Mouse (Mus musculus): ENCODE measurements around the gene Camk1d. TPM values are rescaled to one million over a fixed set of nuclear protein-coding genes. Genes with fewer than 3 reads are reported as not detected.
"Not testable (repeated sequence)": the region's sequence is repeated elsewhere in the genome, so short reads cannot be mapped to it uniquely, and the experiment has no call there.

The Camk1d gene
- total RNA-seq, 2 experiments from 2014 or later, result 0.96 to 2.0 TPM

DNA sequence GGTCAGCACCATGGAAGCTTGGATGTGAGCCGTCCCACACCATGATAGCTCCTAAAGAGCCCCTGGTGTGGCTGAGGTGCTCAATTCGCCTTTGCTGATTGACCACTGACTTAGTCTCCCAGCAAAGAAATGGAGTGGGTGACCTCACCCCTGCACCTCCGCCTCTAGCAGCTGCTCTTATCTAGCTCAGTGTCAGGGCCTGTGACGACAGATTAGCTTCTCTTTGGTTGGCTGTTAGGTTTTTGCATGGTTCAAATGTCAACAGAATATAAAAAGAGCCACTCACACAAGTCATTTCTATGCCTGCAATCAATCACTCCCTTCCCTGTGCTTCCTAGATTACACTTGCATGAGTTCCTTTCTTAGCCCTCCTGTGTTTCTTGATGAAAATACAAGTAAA is 89.9 kb downstream of the Camk1d start:
- intact Hi-C loops (cut with DNase I), result no loop called here
- DNase-seq, result no peak

DNA sequence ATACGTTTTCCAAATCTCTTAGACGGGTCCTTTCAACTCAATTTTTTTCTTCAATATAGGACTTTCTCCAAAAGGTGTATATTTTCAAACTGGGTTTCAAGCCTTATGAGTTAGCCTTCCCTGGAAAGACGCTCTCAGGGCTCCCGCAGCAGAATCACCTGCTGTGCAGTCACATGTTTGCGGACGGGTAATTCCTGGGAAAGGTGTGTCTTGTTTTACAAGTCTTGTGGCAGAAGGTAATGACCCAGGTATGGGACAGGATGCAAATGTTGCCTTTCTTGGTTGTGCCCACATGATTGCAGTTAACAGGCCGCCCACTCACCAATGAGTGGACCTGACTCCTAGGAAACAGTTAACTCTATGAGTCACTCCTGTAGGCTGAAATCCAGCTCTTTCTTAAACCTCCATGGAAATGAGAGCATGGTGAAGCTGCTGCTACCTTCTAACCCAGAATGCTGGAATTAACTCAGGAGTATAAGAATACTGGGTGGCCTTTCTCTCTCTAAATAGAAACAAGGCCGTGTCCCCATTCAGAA is 95.9 kb downstream of the Camk1d start:
- intact Hi-C loops (cut with DNase I), result no loop called here
- DNase-seq, result no peak

DNA sequence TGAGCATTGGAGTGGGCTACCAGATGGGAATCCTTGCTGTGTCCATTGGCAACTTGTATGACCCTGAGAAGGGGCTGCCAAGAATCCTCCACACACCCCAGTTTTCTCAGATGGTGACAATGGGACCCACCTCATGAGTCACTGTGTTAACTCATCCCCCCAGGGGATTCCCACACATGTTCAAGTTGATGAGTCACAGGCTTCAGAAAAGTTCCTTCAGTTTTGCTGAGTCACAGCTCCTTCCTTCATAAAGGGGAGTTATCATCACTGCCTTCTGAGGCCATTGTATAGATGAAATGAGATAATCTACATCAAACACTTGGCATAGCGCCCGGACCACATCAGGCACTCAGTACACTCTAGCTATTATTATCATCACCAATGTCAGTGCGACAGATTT is 99.4 kb downstream of the Camk1d start:
- peak in 1 of 2 experiments; percentile 32 for DNase-seq
- intact Hi-C loops (cut with DNase I), result no loop called here

DNA sequence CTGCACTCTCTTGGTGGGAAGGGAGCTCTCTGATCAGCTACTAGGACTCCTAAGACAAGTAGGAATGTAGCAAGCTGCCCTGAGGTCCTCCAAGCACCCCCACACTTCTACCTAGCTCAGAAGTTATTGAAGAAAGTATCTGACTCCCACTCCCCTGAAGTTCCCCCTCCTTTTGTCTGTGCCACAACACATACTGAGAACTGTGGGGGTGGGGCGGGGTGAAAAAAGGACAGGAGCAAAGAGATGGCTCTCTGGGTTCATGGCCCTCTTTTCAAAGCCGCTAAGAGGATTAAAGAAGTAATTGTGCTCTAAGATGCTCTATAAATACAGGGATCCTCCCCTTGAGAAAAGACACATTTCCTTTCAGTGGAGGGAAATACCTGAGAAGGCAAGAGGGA is 100.0 kb downstream of the Camk1d start:
- DNase-seq, result no peak
- intact Hi-C loops (cut with DNase I), result no loop called here

DNA sequence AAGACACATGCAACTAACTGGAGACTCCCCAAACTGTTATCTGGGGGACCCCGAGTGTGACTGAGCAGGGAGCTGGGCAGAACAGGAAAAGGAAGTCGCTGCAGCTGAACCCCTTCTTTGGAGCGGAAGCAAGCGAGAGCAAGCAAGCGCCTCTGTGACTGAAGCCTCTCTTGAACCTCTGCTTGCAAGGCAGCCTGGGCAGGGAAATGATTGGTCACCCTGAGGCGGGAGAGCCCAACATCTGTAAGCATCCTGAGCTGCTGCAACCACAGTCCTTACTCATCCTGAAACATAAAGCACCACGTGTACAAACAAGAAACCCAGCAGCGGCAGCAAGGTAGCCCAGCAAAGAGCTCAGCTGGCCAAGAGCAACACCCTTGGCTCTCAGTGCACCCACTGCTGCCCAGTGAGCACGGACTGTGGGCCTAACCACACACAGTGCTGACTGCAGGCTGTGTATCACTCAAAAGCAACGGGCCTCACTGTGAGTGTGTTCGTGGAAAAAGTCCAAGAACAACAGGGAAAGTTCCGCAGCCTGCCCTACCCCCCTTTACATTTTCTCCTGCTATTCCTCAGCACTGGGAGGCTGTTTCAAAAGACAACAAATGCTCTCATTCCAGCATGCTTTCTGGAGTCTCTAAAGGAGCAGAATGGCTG is 100.5 kb downstream of the Camk1d start:
- intact Hi-C loops (cut with DNase I), result no loop called here

DNA sequence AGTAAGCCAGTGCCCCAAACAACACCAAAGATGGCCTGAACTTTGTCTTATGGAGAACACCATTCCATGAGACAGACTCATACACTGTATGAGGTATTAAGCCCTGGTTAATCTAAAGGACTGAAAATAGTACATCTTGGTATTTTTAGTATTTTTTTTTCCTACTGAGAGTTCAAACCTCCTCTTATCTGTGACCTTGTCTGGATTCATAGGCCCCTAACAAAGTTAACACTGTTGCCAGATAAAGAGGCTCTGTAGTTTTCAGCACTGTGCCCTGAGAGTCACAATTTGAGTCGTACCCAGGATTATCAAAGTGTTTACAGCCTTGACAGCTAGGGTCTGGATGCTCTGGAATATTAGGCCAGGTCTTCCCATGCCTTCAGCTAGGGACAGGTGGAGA is 102.7 kb downstream of the Camk1d start:
- intact Hi-C loops (cut with DNase I), result no loop called here
- no peak for DNase-seq

More for the DNA sequence above, 100.5 kb downstream of the Camk1d start:
- no peak for DNase-seq

DNA sequence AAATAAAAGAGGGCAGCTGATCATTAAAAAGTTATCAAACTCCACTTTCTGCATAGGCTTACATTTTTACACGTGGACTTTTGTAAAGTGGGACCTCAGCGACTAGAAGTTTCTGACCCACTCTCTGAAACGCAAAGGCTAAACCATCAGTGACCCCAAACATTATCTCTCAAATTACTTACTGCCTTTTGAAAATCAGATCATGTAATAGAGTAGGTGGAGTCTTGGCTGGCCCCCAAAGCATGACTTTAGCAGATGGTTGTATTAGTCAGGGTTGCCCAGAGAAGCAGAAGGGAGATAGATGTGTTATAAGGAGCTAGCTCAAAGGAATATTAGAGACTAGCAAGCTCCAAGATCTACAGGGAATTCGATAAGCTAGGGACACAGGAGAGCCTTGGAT is 103.8 kb downstream of the Camk1d start:
- DNase-seq, result peak in 1 of 2 experiments; percentile 39
- intact Hi-C loops (cut with DNase I), result no loop called here

DNA sequence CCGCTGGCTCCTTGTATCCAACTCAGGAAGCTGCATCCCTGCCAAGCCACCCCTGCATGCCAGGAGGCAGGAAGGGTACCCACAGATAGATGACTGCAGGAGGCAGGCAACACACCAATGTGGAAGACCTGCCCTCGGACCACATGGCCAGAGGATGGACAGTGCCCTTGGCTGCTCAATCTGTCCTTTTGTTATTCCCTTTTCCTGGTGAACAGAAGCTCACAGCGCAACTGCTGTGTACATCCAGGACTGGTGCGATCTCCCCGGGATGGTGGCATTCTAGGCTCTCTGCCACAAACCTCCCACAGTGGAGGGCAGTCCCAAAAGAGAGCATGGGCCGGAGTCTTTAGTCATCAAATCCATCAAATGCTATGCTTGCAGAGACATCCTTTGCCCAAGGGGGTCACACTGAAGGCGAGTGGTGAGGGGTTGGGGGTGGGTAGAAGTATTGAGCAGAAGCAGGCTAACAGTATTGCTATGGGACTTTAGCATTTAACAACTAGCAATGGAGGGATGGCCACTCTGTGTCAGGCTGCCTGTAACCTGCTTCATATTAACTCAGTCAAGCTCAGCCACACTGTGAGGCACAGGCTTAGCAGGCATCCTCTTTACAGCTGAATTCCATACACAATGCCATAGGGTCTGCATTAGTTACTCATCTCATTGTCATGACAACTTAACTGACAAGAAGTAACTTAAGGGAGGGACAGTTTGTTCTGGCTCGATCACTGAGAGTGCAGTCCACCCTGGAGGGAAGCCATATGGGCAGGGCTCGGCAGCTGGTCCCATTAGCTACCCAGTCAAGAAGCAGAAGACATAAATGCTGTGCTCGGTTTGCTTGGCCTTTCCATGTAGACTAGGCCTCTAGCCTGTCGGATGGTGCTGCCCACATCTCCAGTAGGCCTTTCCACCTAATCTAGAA is 106.1 kb downstream of the Camk1d start:
- DNase-seq, result no peak
- intact Hi-C loops (cut with DNase I), result no loop called here

DNA sequence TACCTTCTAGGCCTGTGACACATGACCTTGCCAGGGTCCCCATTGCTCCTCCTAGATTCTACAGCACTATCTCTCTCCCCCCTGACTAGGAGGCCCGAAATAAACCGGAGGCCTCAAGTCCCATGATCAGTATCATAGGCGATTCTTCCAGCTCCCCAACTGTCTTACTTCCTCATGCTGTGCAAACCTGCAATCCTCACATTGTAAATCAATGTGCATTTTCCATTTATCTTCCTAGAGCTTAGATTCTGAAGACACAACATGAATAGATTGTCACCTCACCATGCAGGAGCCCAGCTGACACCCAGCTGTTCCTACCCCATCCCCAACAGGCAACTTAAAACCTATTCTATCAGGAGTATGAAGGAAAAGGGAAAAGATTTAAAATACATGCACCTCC is 108.5 kb downstream of the Camk1d start:
- DNase-seq, result no peak

DNA sequence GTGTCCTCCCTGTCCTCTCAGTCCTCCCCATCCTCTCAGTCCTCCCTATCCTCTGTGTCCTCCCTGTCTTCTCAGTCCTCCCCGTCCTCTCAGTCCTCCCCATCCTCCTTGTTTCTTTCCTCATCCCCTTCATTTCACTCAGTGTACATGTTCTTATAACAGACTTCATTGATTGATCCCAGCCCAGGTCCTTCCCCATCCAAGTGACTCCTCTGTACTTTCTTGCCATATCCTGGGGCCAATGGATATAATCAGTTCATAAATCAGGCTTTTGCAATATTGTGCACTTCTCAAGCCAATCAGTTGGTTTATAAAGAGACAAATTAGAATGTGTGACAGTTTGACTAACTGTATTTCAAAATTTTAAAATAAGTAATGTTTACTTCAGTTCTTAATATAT is 112.3 kb downstream of the Camk1d start:
- intact Hi-C loops (cut with DNase I), result no loop called here
- DNase-seq, result no peak

More for the DNA sequence above, 108.5 kb downstream of the Camk1d start:
- intact Hi-C loops (cut with DNase I), result no loop called here

DNA sequence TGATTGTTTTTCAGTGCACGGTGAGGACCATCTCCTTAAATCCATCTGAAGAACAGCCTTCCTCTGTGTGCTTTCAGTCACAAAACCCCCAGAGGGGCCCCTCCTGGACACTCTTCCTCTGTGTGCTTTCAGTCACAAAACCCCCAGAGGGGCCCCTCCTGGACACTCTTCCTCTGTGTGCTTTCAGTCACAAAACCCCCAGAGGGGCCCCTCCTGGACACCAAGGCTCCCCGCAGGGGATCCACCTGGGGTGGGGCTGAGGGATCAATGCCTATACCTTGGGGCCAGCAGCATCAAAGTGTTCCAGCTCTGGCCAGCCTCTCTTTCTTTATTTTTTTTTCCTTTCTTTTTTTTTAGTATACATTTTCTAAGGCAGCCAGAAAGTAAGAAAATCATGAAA is 113.1 kb downstream of the Camk1d start:
- DNase-seq; intact Hi-C loops (cut with DNase I): not testable (repeated sequence)

DNA sequence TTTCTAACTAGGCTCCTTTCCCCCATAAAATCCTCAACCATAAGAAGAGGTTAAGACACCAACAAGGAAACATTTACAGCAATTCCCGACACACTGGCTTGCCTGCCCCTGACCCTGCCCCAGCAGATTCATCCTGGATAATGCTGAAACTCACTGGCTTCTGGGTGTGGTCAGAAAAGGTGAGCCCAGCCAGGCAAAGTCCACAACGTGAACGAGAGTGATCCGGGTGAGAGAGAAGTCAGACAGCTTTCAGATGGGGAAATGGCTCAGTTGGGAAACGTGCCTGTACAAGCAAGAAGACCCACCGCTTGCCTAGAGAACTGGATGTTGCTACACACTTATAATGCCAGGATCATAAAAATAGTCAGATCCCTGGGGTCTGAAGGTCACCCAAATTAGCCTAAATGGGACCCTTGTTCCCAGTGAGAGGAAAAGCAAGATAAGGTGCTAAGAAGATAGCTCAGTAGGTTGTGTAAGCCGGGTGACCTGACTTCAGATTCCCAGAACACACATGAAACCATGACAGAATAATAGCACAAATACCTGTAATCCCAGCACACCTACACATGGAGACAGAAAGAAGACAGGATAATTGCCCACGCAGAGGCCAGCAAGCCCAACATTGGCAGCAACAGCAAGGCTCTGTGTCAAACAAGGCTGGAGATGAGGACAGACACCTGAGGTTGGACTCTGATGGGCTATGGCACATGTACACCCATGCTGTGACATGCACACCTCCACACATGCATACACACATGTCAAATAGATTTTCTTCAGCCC is 113.9 kb downstream of the Camk1d start:
- DNase-seq, result no peak
- intact Hi-C loops (cut with DNase I), result no loop called here

DNA sequence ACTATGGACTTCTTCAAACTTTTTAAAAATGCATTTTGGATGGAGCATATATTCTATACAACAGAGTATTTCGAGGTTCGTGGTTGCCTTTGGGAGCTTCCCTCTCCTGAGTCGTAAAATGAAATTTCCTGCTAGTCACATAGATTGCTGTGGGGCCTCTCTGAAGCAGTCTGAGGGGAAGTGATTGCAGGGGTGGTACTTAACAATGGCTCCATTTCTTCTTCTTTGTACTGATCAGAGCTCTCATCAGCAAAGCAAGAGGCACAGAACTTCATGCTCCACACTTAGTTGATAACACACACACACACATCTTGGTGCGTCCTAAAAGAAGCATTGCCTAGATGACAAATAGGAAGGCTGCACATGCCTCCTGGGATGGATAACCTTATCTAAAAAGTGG is 114.6 kb downstream of the Camk1d start:
- intact Hi-C loops (cut with DNase I), result no loop called here
- no peak for DNase-seq

DNA sequence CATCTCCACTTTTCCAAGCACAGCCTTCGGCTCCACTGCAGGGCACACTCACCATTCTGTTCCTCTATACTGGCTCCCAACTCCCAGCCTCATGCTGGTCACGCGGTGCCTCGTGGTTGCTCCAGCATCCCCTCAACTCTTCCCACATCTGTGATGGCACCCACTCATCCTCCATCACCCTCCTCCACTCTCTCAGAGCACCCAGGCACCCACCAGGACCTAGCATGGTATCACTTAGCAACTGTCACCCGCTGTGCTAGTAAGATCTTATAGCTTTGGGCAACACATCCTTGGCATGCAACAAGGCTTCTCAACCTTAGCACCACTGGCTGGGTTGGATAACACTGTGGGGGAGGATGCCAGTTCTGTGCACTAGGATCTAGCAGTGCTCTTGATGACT is 115.8 kb downstream of the Camk1d start:
- intact Hi-C loops (cut with DNase I), result no loop called here
- DNase-seq, result no peak

DNA sequence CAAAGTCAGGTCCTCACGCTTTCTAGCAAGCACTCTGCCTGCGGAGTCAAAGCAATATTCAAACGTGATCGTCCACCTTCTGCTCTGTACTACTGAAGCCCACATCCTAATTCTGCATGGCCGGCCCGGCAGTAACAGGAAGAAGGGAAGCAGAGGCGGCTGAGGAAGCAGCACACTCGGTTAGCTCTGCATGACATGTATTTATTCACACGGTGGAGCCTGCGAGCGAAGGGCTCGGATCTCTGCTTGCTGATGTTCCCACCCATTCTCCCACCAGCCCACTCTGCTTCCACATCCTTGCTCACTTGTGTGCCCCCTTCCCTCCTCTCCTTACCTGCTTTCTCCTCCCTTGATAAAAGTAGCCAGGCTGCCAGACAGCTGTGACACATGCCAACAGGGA is 117.4 kb downstream of the Camk1d start:
- intact Hi-C loops (cut with DNase I), result no loop called here
- no peak for DNase-seq

DNA sequence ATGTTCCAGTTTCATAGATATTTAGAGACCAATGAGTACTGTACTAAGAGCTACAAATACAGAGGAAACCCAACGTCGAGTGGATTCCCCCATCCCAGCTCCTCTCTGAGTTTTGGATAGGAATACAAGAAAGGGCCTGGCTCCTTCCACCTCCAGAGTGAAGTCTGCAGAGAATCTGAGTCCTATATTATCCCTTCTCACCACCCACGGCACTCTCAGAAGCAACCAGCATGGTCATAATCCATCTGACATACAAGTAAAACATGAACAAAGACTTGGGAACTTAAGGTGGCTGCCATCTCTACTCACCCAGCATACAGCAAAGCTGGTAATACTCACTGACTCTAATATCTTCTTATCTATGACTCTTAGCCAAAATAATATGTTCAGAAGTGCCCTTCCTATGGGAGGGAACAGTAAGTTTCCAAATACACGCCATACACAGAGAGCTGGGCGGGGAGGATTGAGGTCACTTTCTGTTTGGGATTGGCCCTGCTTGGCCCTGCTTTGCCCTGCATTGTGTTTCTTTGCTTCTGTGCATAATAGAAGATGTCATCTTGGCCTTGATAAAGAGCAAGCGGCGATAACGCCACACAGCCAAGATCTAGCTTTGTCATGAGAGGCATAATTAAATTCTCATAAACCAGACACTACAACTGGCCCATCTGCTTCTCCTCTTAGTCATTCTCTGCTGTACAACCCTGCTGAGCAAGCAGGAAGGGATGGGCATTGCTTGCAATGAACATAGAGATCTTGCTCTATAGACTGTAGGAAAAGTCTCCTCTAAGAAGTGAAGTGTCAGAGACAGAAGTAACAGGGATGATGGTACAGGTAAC is 118.7 kb downstream of the Camk1d start:
- DNase-seq, result no peak
- intact Hi-C loops (cut with DNase I), result no loop called here

DNA sequence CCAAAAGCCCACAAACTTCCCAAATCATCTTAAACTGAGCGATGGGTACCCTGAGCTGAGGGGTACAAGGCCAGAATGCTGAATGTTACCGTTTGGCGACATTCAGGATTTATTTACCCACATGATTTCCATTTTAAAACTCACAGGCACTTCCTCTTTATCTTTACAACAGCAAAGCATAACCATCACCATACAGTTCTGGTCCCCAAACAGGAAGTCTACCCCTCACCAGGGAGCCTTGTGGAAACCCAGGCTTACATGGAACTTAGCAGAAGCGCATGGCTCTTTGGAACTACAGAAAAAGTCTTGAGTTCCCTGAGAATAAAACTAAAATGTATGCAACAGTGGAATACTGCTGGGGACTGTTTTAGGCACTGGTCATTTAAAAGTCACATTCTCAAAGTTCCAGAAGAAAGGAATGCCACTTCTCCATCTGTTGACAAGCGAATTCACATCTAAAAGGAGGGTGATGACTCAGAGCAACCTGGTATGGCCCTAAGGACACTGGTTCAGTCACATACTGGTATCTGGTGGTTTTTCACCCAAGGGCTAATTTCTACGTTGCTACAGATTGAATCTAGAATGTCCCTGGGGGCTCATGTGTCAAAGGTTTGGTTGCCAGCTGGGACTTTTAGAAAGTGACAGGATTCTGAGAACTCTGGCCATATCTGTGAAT is 121.7 kb downstream of the Camk1d start:
- no peak for DNase-seq
- intact Hi-C loops (cut with DNase I), result no loop called here

DNA sequence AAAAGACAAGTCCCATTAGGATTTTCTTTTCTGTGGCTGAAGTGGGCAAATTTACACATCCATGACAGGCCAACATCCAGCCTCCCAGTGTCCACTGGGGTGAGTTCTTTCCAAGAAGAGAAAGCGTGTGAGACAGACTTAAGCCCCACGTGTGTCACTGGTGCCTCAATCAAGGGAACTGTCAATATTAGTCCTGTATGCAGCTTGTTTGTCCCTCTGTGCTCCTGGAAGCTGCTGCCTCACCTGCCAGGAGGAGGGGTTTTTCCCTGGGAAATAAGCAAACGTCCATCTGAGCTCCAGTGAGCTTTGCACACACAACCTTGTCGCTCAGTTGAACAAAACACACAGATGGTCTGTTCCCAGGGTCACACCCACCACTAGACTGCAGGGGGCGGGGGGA is 124.2 kb downstream of the Camk1d start:
- no peak for DNase-seq
- intact Hi-C loops (cut with DNase I), result no loop called here

DNA sequence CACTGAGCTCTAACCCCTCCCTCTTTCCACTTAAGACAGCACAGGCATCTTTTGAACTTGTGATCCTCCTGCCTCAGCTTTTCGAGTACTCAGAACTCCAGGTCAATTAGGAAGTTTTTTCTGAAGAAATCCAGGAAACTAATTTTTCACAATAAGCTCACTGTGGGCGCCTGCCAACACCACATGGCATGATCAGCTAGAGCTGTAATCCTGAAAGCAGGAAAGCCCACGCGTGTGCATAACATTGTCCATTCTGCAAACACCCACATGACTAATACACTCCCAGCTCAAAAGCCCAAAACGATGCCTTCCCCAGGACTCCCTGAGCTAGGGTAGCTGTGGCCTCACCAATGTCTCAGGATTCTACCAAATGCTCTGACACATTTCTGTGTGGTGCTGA is 125.2 kb downstream of the Camk1d start:
- intact Hi-C loops (cut with DNase I), result no loop called here
- DNase-seq, result no peak
